Mouse (Mus musculus) central nervous system, embryonic 18 days (tissue): ENCODE data around the gene Serpine2. TPM values are rescaled to one million over a fixed set of nuclear protein-coding genes. Genes with fewer than 3 reads are reported as not detected.

Experiments used
- polyA plus RNA-seq: library from polyadenylated mRNA; depleted of rRNA; stranded (reverse); fragments of >200 nt; gene quantifications from 2 replicates; pipeline ENCODE4 v1.2.3, GENCODE M21; 2012; rRNA removed

The Serpine2 gene
- 90.2 and 102 TPM in 2 replicates for polyA plus RNA-seq

GRCm38 (mm10) chr1:79861130-79861942 is at the start of gene Serpine2:
Gene Serpine2, minus strand, starts transcription at chr1:79861180.

GRCm38 (mm10) chr1:79775927-79776458 is 85.0 kb downstream of the Serpine2 start, which contains the start of the genes Mrpl44 and Wdfy1:
Gene Mrpl44, plus strand, starts transcription at chr1:79776018.
Gene Wdfy1, minus strand, starts transcription at chr1:79776143.

Other genes with a start within 250 kb of the Serpine2 start
- 1.7 and 2.2 TPM in 2 replicates for gene Ap1s3, start 189.2 kb downstream of the Serpine2 start, polyA plus RNA-seq
- 19.6 and 22.6 TPM in 2 replicates for gene Mrpl44, start 85.2 kb downstream of the Serpine2 start, polyA plus RNA-seq
- gene Wdfy1, start 85.0 kb downstream of the Serpine2 start, polyA plus RNA-seq, result 43.4 and 49.7 TPM in 2 replicates